Mouse (Mus musculus) gastrocnemius, postnatal 4 days (tissue): Measurements from ENCODE around the gene Zfpm1. TPM values are rescaled to one million over a fixed set of nuclear protein-coding genes. Genes with fewer than 3 reads are reported as not detected.

Experiments
- DNase-seq, 2 experiments: peaks; one replicate each; pipeline ENCODE4 v3.0.0; 2021 to 2022; ENCODE audit warnings: low spot score in 2 of 2, mixed read lengths in 2 of 2
- total RNA-seq, 2 experiments: library from RNA; stranded (reverse); gene quantifications; 2 replicates each; pipeline ENCODE4 v1.2.3; 2021

The Zfpm1 gene
- total RNA-seq, 2 experiments from 2014 or later: 10.6 to 13.6 TPM

DNA sequence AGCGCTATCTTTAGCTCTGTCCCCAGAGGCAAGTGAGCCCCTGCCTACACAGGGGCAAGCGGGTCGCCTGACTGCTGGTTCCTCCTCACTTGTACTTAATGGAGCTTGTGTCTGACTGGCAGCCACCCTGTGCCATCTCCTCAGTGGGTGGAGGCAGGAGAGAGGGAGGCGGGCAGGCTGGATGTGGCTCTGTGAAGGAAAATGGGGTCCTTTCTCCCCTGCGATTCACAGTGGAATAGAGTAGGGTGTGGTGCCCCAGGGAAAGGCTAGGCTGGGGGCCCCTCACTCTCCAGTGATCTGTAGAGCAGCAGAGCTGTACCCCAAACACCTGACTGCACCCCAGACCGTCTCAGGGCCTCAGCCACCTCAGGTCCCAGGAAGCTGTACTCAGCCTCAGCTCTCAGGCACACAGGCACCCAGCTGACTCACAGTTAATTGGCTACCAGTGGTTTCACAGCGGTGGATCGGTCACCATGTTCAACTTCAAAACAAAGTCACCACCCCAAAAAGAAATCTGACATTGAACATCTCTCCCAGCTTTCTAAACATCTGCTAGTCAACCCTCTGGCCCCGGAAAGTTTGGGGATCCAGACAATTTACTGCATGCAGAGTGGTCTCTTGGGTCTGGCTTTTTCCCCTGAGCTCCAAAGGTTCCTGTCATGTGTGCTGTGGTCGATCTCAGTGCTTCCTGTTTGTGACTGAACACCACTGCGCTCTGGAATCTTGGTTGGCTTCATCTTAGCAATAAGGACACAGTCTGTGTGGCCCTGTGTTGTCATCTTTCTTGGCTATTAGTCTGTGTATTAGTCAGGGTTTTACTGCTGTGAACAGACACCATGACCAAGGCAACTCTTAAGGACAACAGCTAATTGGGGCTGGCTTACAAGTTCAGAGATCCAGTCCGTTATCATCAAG is 63.5 kb downstream of the Zfpm1 start:
- DNase-seq: no peak

DNA sequence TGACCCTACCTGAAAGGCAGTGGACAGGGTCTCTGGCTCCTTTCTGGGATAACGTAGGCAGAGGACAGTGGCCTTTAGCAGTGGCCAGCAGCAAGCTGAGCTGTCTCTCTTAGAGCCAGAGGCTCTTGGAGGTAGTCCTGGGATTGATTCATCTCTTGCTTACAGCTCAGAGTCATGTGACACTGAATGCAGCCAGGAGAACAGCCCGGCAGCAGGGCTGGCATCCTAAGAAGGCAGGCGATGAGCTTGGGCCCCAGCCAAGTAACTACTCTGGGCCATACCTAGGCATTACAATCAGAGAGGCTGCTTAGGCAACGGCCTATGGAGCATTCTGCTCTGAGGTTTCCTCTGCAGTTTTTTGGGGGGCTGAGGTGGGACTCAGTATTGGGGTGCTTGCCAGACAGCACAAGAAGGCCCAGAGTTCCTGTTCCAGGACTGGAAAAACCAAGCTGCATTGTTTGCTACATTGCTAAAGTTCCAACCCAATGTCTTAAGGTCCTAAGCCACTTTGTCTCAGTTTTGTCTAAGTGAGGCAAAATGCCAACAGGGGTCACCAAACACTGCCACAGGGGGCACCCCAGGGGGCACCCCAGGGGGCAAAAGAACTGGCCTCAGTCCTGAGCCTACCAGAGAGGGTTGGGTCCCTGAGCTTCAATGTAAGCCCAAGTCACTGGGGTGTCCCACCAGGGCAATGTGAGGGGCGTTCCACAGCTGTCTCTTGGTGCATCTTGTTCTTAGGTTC is 66.0 kb downstream of the Zfpm1 start:
- no peak for DNase-seq

GRCm38 (mm10) chr8:122349357-122350297 is 67.7 kb downstream of the Zfpm1 start:
- no peak for DNase-seq

DNA sequence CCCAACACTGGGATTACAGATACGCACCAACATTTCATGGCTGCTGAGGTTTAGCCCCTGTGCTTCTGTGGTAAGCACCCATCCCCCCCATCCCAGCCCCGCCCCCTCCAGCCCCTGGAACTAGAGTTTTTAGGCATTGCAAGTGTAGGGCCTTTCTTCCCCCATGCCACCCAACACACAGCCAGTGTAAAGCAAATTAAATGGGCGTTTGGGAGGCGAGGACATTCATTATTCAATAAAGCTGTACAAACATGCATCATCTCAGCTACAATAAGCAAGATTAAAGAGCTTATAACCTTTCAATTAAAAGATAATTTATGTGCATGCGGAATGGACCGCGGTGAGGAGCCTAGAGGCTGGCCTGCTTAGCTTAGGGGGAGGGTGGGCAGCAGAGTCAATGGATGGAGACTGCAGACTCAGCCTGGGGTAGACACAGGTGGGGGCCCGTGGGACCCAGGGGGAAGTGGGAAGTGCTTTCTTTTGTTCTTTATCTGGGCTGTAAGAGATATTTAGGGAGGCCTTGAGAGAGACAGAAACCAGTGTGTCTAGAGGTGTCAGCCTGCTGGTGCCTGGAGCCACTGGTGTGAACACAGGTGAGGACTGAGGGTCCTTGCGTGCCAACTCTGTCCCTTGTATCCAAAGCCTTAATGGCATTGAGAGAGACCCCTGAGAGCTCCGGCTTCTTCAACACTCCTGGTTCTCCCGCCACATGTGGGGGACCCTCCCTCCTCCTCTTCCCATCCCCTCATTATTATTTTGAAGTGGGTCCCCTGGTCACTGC is 68.6 kb downstream of the Zfpm1 start:
- no peak for DNase-seq

DNA sequence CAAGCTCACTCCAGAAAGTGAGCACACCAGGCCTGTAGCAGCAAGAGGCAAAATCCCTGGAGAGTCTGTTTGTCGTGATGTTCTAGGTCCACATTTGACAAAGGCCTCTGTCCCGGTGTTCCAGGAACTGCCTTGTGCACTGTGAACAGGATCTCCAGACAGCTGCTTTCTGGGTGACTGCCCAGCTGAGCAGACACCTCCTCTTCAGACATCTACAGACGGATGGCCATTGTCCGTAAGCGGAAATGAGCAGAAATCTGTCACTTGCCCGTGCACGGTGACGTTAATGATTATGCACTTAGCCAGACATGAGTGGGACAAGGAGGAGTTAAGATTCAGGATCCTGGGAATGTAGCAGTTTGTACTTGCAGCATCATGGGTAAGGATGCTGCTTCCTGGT is 72.2 kb downstream of the Zfpm1 start:
- no peak for DNase-seq

- no peak for DNase-seq
Measured at GRCm38 (mm10) chr8:122355642-122356606, 74.0 kb downstream of the Zfpm1 start.

DNA sequence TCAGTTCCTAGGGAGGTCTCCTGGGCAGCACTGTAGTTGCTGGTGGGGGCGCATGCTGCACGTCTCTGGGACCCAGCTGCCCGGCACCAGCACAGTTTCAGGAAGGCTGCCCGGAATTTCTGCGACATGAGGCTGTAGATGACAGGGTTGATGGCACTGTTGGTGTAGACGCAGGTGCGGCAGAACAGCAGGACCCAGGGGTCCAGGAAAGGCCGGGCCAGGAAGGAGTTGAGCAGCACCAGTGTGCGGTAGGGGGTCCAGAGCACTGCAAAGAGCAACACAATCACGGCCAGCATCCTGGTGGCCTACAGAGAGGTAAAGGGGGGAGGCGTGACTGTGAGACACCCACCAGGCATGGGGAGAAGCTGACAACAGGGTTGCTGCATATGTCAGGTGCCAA is 75.3 kb downstream of the Zfpm1 start:
- DNase-seq: no peak

GRCm38 (mm10) chr8:122357641-122358040 is 75.7 kb downstream of the Zfpm1 start:
- DNase-seq: no peak

GRCm38 (mm10) chr8:122359111-122359775 is 77.3 kb downstream of the Zfpm1 start:
- DNase-seq: no peak

DNA sequence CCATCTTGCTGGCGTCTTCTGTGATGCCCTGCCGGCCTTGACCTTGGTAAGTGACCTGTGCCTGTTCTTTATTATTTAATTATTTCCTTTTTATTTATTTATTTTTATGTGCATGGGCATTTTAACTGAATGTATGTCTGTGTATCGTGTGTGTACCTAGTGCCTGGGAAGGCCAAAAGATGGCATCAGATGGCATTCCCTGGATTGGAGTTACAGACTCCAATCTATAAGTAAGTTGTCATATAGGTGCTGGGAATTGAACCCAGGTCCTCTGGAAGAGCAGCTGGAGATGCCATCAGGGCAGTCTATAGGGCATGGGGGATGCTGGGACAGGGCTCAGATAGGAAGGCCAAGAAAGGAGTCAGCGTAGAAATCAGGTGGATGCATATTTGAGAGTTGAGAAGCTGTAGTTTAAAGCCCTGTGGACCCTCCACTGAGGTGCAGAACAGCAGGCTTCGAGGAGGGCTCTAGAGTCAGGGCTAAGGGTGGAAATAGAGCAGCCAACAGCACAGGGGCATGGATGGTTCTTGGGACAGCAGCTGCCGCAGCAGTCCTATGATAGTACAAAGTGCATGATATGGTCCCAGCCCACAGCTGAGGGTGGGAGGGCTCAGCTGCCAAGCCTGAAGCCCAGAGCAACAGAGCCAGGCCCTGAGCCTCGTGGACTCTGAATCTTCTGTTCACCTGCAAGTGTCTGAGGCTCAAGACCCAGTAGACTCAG is 78.9 kb downstream of the Zfpm1 start, which contains the start of gene Trhr2:
Gene Trhr2, minus strand, starts transcription at position 51 of the 721 bp plus-strand sequence.
- DNase-seq: no peak

DNA sequence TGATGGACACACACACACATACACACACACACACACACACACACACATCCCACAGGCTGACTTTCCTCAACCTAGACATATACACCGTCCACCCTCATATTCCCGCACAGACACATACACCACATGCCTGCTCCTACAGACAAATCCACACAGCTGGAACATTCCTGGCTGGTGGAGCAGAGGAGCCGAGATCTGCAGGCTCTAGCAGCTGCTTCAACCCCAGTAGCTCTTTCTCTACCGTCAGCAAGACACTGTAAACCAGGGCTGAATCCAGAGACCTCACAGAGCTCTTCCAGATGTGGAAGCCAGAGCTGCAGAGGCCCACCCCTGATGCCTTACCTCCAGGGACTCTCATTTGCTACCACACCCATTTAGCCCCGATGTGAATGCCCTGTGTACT is 80.3 kb downstream of the Zfpm1 start:
- DNase-seq: no peak

DNA sequence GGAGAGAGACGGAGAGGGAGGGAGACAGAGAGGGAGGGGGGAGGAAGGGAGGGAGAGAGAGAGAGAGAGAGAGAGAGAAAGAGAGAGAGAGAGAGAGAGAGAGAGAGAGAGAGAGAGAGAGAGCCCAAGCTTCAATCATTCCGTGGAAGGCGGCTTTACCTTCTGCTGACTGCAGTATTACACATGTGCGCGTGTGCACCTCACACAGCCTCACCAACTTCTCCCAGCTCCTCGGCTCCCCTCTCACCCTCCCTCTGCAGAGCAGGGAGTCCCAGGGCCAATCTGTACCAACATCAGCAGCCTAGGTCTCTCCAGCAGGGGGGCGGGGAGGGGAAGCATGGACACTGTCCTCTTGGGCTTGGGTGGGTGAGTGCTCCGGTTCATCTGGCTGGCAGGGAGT is 81.0 kb downstream of the Zfpm1 start:
- DNase-seq: no peak

GRCm38 (mm10) chr8:122368494-122368893 is 86.6 kb downstream of the Zfpm1 start:
- DNase-seq: no peak

GRCm38 (mm10) chr8:122369665-122370064 is 87.7 kb downstream of the Zfpm1 start:
- peak in 1 of 2 experiments; percentile 80 for DNase-seq

DNA sequence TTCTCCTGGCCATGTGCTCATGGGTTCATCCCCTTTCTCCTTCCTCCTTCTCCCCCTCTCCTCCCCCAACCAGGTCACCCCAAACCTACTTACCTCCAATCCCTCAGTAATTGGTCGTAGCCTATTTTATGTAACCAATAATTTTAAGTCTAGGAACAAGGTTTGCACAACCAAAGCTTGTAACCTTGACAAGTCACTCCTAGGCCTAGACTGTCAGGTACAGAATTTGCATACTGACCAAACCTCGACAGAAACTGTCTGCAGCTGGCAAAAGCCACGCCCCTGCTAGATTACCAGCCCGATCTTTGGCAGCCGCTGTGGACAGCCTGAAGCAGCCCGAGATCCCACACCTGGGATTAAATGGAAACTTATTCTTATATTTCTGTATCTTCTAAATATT is 89.8 kb downstream of the Zfpm1 start:
- no peak for DNase-seq

DNA sequence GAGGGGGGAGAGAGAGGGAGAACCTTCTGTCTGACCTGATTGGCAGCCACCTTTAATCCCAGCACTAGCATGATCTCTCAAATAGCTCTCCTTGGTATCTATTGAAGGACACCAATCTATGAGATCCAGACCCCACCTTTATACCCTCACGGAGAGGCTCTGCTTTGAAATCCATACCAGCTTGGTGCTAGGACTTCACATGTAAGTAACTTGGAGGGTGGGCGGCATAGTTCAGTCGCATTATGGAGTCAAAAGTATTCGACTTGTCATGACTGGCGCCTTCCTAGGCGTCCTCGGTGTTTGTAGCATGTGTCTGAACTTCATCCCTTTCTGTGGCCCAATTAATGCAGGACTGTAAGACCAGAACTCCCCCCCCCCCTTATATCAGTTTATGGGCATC is 93.4 kb downstream of the Zfpm1 start:
- no peak for DNase-seq

GRCm38 (mm10) chr8:122375751-122376364 is 93.9 kb downstream of the Zfpm1 start:
- DNase-seq: no peak
